Comparison of ENCODE assay signal across 17 mouse cellular contexts in genomic region chr2:173854846-173855245, GRCm38 (mm10).
DNase-seq lines count a peak whose midpoint lies in the region; ATAC-seq and TF ChIP-seq lines count a peak whose summit lies in the region.
"Had no signal": no experiment of that assay in that cellular context is flagged by ENCODE, and none has a peak within 500 bp of the region (broad histone marks: within the 10 kb centered on the region; RNA-seq: fewer than 3 reads in every experiment).

No protein-coding gene starts in this region.

- H3K4me1 ChIP-seq in hindbrain, postnatal 0 days (ENCODE audit: insufficient read depth, low read length) = no peaks in the 10 kb centered on the region
- H3K4me1 ChIP-seq in hindbrain, embryonic 10.5 days (replicated peaks) = peaks cover 4% of the 10 kb centered on the region; the same call in 1 of the 2 replicates
- H3K4me1 ChIP-seq: liver, embryonic 15.5 days had no signal

- ATAC-seq in hindbrain, postnatal 0 days = no peak
- peak; percentile 61 for ATAC-seq in activated CD4-positive, CD25-positive, alpha-beta regulatory T cell, adult 4 months
- ATAC-seq: forebrain, postnatal 0 days had no signal

- intact Hi-C loops in left cerebral cortex, postnatal 10 days (cut with DNase I) = no loop called here

- no peaks in the 10 kb centered on the region for H3K27me3 ChIP-seq in hindbrain, postnatal 0 days (ENCODE audit: insufficient read depth, low read length)
- no peaks in the 10 kb centered on the region for H3K27me3 ChIP-seq in hindbrain, embryonic 10.5 days (ENCODE audit: insufficient read depth, poor library complexity, severe bottlenecking)
- H3K27me3 ChIP-seq: kidney, embryonic 15.5 days; limb, embryonic 13.5 days; liver, embryonic 15.5 days had no signal

- no peak overlapping the region for H3K4me2 ChIP-seq in hindbrain, postnatal 0 days (ENCODE audit: low read depth, low read length)
- H3K4me2 ChIP-seq: heart, embryonic 11.5 days; kidney, embryonic 15.5 days; limb, embryonic 13.5 days; liver, embryonic 15.5 days had no signal

- TF ChIP-seq CTCF in hindbrain, postnatal 0 days (IDR thresholded peaks at IDR 0.05; ENCODE audit: low read depth) = no peak

- no peak overlapping the region for H3K4me3 ChIP-seq in hindbrain, postnatal 0 days (ENCODE audit: low read length)
- no peak overlapping the region for H3K4me3 ChIP-seq in hindbrain, embryonic 10.5 days
- H3K4me3 ChIP-seq: erythroblast, embryonic 14.5 days; kidney, embryonic 15.5 days; limb, embryonic 13.5 days; liver, embryonic 15.5 days had no signal

- 60% methylated on average over 7 of the region's 7 CpGs for WGBS in hindbrain, postnatal 0 days
- WGBS in hindbrain, embryonic 10.5 days = 73% methylated on average over 7 of the region's 7 CpGs

- DNase-seq in hindbrain, postnatal 0 days (ENCODE audit: low spot score) = peak; percentile 10
- DNase-seq in hindbrain, embryonic 10.5 days (ENCODE audit: low spot score) = no peak
- peak; percentile 6 for DNase-seq in retina, embryonic 14.5 days (ENCODE audit: low spot score)
- peak; percentile 66 for DNase-seq in thymus, postnatal 4 days
- DNase-seq in right cerebral cortex, postnatal 14 days = no peak
- no peak for DNase-seq in left cerebral cortex, postnatal 10 days (ENCODE audit: extremely low spot score in 1 of 2, low spot score in 2 of 2)
- DNase-seq: adrenal gland, postnatal 36 days; cerebellum, postnatal 10 days; forebrain, postnatal 0 days; gastrocnemius, postnatal 25 days; lung, postnatal 10 days had no signal

- H3K9me3 ChIP-seq in hindbrain, postnatal 0 days (ENCODE audit: low read length) = no peaks in the 10 kb centered on the region
- no peaks in the 10 kb centered on the region for H3K9me3 ChIP-seq in hindbrain, embryonic 10.5 days
- H3K9me3 ChIP-seq: kidney, embryonic 15.5 days; limb, embryonic 13.5 days; liver, embryonic 15.5 days had no signal

- no peak overlapping the region for H3K9ac ChIP-seq in hindbrain, postnatal 0 days (replicated peaks; ENCODE audit: low read length)
- H3K9ac ChIP-seq: forebrain, postnatal 0 days; kidney, embryonic 15.5 days; limb, embryonic 13.5 days; liver, embryonic 15.5 days had no signal

- H3K36me3 ChIP-seq in hindbrain, postnatal 0 days (ENCODE audit: insufficient read depth, low read length) = no peaks in the 10 kb centered on the region
- no peaks in the 10 kb centered on the region for H3K36me3 ChIP-seq in hindbrain, embryonic 10.5 days
- H3K36me3 ChIP-seq: kidney, embryonic 15.5 days; limb, embryonic 13.5 days; liver, embryonic 15.5 days had no signal

- no peak overlapping the region for H3K27ac ChIP-seq in hindbrain, postnatal 0 days
- H3K27ac ChIP-seq in hindbrain, embryonic 10.5 days = no peak overlapping the region
- H3K27ac ChIP-seq: kidney, embryonic 15.5 days; limb, embryonic 13.5 days; liver, embryonic 15.5 days had no signal

Comparison
In these comparisons a context has a peak if more than half of its experiments do, and no peak if none do; other contexts are left out.
1. DNase-seq: peak in hindbrain, postnatal 0 days (single experiment), retina, embryonic 14.5 days (single experiment) and thymus, postnatal 4 days (single experiment); none in hindbrain, embryonic 10.5 days (single experiment), right cerebral cortex, postnatal 14 days (single experiment) and left cerebral cortex, postnatal 10 days (0 of 2).